Mouse (Mus musculus) myocyte (in vitro differentiated cells): ENCODE data around the gene Pstk.

Source experiments
- E2F4 ChIP-seq: IDR thresholded peaks from one replicate; pipeline ENCODE4 v1.6.1; 2011; ENCODE audit warnings: mild to moderate bottlenecking, control low read depth, moderate library complexity; ENCODE audit not compliant: insufficient read depth
- MAX ChIP-seq: IDR thresholded peaks from one replicate; pipeline ENCODE4 v1.6.1; 2011; ENCODE audit warnings: low read depth, mild to moderate bottlenecking, control low read depth
- POLR2A ChIP-seq: IDR thresholded peaks from one replicate; pipeline ENCODE4 v1.6.1; 2011; ENCODE audit warnings: low read depth, mild to moderate bottlenecking, control low read depth, moderate library complexity; ENCODE audit not compliant: insufficient read length
- SRF ChIP-seq: IDR thresholded peaks from one replicate; pipeline ENCODE4 v1.6.1; 2011; ENCODE audit warnings: low read depth; ENCODE audit not compliant: control insufficient read depth, insufficient read length
- TCF12 ChIP-seq: IDR thresholded peaks from one replicate; pipeline ENCODE4 v1.6.1; 2011; ENCODE audit warnings: mild to moderate bottlenecking, control low read depth; ENCODE audit not compliant: poor library complexity, insufficient read depth, severe bottlenecking
- USF1 ChIP-seq: IDR thresholded peaks from one replicate; pipeline ENCODE4 v1.6.1; 2011; ENCODE audit warnings: low read depth, mild to moderate bottlenecking, control low read depth, moderate library complexity

GRCm38 (mm10) chr7:131432244-131432643 is 61.3 kb downstream of the Pstk start:
- TF ChIP-seq POLR2A (no peak), E2F4 (no peak), SRF (no peak), MAX (no peak), TCF12 (no peak), USF1 (no peak)
